Mouse (Mus musculus) heart, embryonic 14.5 days (tissue): ENCODE results near the gene Tmem135. TPM values are rescaled to one million over a fixed set of nuclear protein-coding genes. Genes with fewer than 3 reads are reported as not detected.

Experiments used
- ATAC-seq: fragments of 200-750 bp; cut with Nextera tagmentation; 2 replicates; pipeline ENCODE4 v1.8.0; 2017; ENCODE audit warnings: low read depth, moderate TSS enrichment; ENCODE audit not compliant: insufficient number of reproducible peaks, insufficient read depth, low FRiP score
- H3K27ac ChIP-seq, 2 experiments: fragments of 200-500 bp in 1 of 2; fragments of 300-500 bp in 1 of 2; sonication (generic) in 1 of 2; replicated peaks in 1 of 2; 2 replicates each; pipeline ENCODE4 v1.5.1; 2012 to 2014; ENCODE audit warnings: low read depth in 2 of 2, low read length in 2 of 2, control low read depth in 1 of 2, mild to moderate bottlenecking in 1 of 2, mixed read lengths in 1 of 2; ENCODE audit not compliant: control insufficient read depth in 1 of 2, insufficient read depth in 1 of 2
- H3K27me3 ChIP-seq: fragments of 300-500 bp; sonication (generic); 2 replicates; pipeline ENCODE4 v1.6.1; 2014; ENCODE audit warnings: mild to moderate bottlenecking, low read length, control low read depth; ENCODE audit not compliant: control insufficient read depth, insufficient read depth
- H3K36me3 ChIP-seq: fragments of 300-500 bp; sonication (generic); 2 replicates; pipeline ENCODE4 v1.6.1; 2014; ENCODE audit warnings: mild to moderate bottlenecking, control low read depth, low read length, mixed read lengths; ENCODE audit not compliant: control insufficient read depth, insufficient read depth
- H3K4me1 ChIP-seq, 2 experiments: fragments of 200-500 bp in 1 of 2; fragments of 300-500 bp in 1 of 2; sonication (generic) in 1 of 2; 2 replicates each; pipeline ENCODE4 v1.6.1; 2012 to 2014; ENCODE audit warnings: low read length in 2 of 2, control low read depth in 1 of 2, mixed read lengths in 1 of 2; ENCODE audit not compliant: control insufficient read depth in 2 of 2, insufficient read depth in 2 of 2
- H3K4me2 ChIP-seq: fragments of 300-500 bp; sonication (generic); 2 replicates; pipeline ENCODE4 v1.6.1; 2014; ENCODE audit warnings: mild to moderate bottlenecking, low read length
- H3K4me3 ChIP-seq, 2 experiments: fragments of 200-500 bp in 1 of 2; fragments of 300-500 bp in 1 of 2; sonication (generic) in 1 of 2; 2 replicates each; pipeline ENCODE4 v1.5.1; 2012 to 2014; ENCODE audit warnings: low read length in 2 of 2, mild to moderate bottlenecking in 2 of 2, control low read depth in 1 of 2, low read depth in 1 of 2, moderate library complexity in 1 of 2; ENCODE audit not compliant: control insufficient read depth in 1 of 2, insufficient read depth in 1 of 2
- H3K9ac ChIP-seq: fragments of 300-500 bp; sonication (generic); 2 replicates; pipeline ENCODE4 v1.6.1; 2014; ENCODE audit warnings: mild to moderate bottlenecking, low read length
- H3K9me3 ChIP-seq: fragments of 300-500 bp; sonication (generic); 2 replicates; pipeline ENCODE4 v1.6.1; 2016; ENCODE audit warnings: low read length, control low read depth; ENCODE audit not compliant: control insufficient read depth
- WGBS: fragments of 180-500 bp; shearing (Covaris S2); extraction: QIAGEN DNeasy Blood & Tissue Kit; methylation state at CpG from one replicate; pipeline ENCODE4 v1.1.7; 2014; 5-methylcytosine and 5-hydroxymethylcytosine counted together
- polyA plus RNA-seq: library from polyadenylated mRNA; unstranded; fragments of >200 nt; fragmentation: Nextera tagmentation; extraction: Ambion mirVana; gene quantifications from 2 replicates; pipeline ENCODE4 v1.2.1, GENCODE M21; 2014

The Tmem135 gene
- polyA plus RNA-seq, 1 experiment from 2014 or later = 28.4 TPM

- no peak overlapping the region for H3K27ac ChIP-seq
- no peak for ATAC-seq
- no peak overlapping the region for H3K9ac ChIP-seq
- no peaks in the 10 kb centered on the region for H3K36me3 ChIP-seq
- no peaks in the 10 kb centered on the region for H3K27me3 ChIP-seq
- H3K4me1 ChIP-seq = peaks cover 0 to 12% of the 10 kb centered on the region in 2 experiments; a peak in 2 of 4 replicates
- 73% methylated on average over 1 of the region's 1 CpGs for WGBS
- H3K4me2 ChIP-seq = no peak overlapping the region
- H3K9me3 ChIP-seq = no peaks in the 10 kb centered on the region
- no peak overlapping the region for H3K4me3 ChIP-seq
These were observed 222.7 kb downstream of the Tmem135 start for GRCm38 (mm10) chr7:89181285-89181684.

GRCm38 (mm10) chr7:89178601-89179000 lies 225.4 kb downstream of the Tmem135 start:
- no peak overlapping the region for H3K4me2 ChIP-seq
- no peaks in the 10 kb centered on the region for H3K36me3 ChIP-seq
- peaks cover 0 to 6% of the 10 kb centered on the region in 2 experiments; a peak in 2 of 4 replicates for H3K4me1 ChIP-seq
- ATAC-seq = no peak
- H3K27me3 ChIP-seq = no peaks in the 10 kb centered on the region
- WGBS = 84% methylated on average over 2 of the region's 2 CpGs
- no peaks in the 10 kb centered on the region for H3K9me3 ChIP-seq
- no peak overlapping the region for H3K27ac ChIP-seq
- no peak overlapping the region for H3K4me3 ChIP-seq
- no peak overlapping the region for H3K9ac ChIP-seq

- Histone ChIP-seq H3K27ac (no peak overlapping the region), H3K9ac (no peak overlapping the region), H3K27me3 (no peaks in the 10 kb centered on the region), H3K4me1 (peaks cover 0 to 5% of the 10 kb centered on the region in 2 experiments; a peak in 1 of 4 replicates), H3K4me3 (no peak overlapping the region), H3K9me3 (no peaks in the 10 kb centered on the region), H3K4me2 (no peak overlapping the region), H3K36me3 (no peaks in the 10 kb centered on the region)
- ATAC-seq = no peak
These were observed 226.1 kb downstream of the Tmem135 start for GRCm38 (mm10) chr7:89177926-89178325.

GRCm38 (mm10) chr7:89174430-89174829 lies 229.6 kb downstream of the Tmem135 start:
- H3K27me3 ChIP-seq = no peaks in the 10 kb centered on the region
- H3K4me1 ChIP-seq = no peaks in the 10 kb centered on the region
- 87% methylated on average over 4 of the region's 4 CpGs for WGBS
- H3K4me3 ChIP-seq = no peak overlapping the region
- no peak for ATAC-seq
- H3K9me3 ChIP-seq = no peaks in the 10 kb centered on the region
- H3K4me2 ChIP-seq = no peak overlapping the region
- H3K27ac ChIP-seq = no peak overlapping the region
- no peak overlapping the region for H3K9ac ChIP-seq
- H3K36me3 ChIP-seq = no peaks in the 10 kb centered on the region

- 67% methylated on average over 1 of the region's 1 CpGs for WGBS
- no peaks in the 10 kb centered on the region for H3K27me3 ChIP-seq
- no peak overlapping the region for H3K27ac ChIP-seq
These were observed 231.0 kb downstream of the Tmem135 start for GRCm38 (mm10) chr7:89173018-89173417.

GRCm38 (mm10) chr7:89171790-89172467 lies 232.1 kb downstream of the Tmem135 start:
- Histone ChIP-seq H3K27me3 (no peaks in the 10 kb centered on the region), H3K4me3 (no peak overlapping the region), H3K9ac (no peak overlapping the region), H3K4me1 (no peaks in the 10 kb centered on the region), H3K27ac (no peak overlapping the region), H3K4me2 (no peak overlapping the region), H3K36me3 (no peaks in the 10 kb centered on the region), H3K9me3 (no peaks in the 10 kb centered on the region)
- WGBS = 86% methylated on average over 4 of the region's 4 CpGs
- ATAC-seq = no peak

More at GRCm38 (mm10) chr7:89173018-89173417, 231.0 kb downstream of the Tmem135 start:
- ATAC-seq = no peak
- Histone ChIP-seq H3K4me1 (no peaks in the 10 kb centered on the region), H3K36me3 (no peaks in the 10 kb centered on the region), H3K9me3 (no peaks in the 10 kb centered on the region), H3K4me2 (no peak overlapping the region), H3K4me3 (no peak overlapping the region), H3K9ac (no peak overlapping the region)

- H3K9me3 ChIP-seq = no peaks in the 10 kb centered on the region
- no peak for ATAC-seq
- WGBS = 22% methylated on average over 2 of the region's 2 CpGs
- H3K27ac ChIP-seq = no peak overlapping the region
- H3K4me3 ChIP-seq = no peak overlapping the region
- H3K4me2 ChIP-seq = no peak overlapping the region
- H3K27me3 ChIP-seq = no peaks in the 10 kb centered on the region
- H3K36me3 ChIP-seq = no peaks in the 10 kb centered on the region
- H3K4me1 ChIP-seq = no peaks in the 10 kb centered on the region
- no peak overlapping the region for H3K9ac ChIP-seq
These were observed 235.4 kb downstream of the Tmem135 start for GRCm38 (mm10) chr7:89168606-89169005.

- no peaks in the 10 kb centered on the region for H3K9me3 ChIP-seq
- no peak for ATAC-seq
- WGBS = 72% methylated on average over 4 of the region's 4 CpGs
- no peak overlapping the region for H3K4me3 ChIP-seq
- H3K27me3 ChIP-seq = no peaks in the 10 kb centered on the region
- no peaks in the 10 kb centered on the region for H3K4me1 ChIP-seq
- no peak overlapping the region for H3K27ac ChIP-seq
- H3K36me3 ChIP-seq = no peaks in the 10 kb centered on the region
- H3K4me2 ChIP-seq = no peak overlapping the region
- H3K9ac ChIP-seq = no peak overlapping the region
These were observed 238.5 kb downstream of the Tmem135 start for GRCm38 (mm10) chr7:89165528-89165927.
